Mouse (Mus musculus) cerebellum, adult 2 months (tissue): ENCODE data around the gene Gpr182.

ENCODE experiments used
- CTCF ChIP-seq: fragments of 200-500 bp; IDR thresholded peaks from 2 replicates; pipeline ENCODE4 v1.5.1; 2011; ENCODE audit warnings: low read depth, mild to moderate bottlenecking, control low read depth, low read length, moderate library complexity, borderline replicate concordance; ENCODE audit not compliant: insufficient read depth
- POLR2A ChIP-seq: fragments of 200-500 bp; IDR thresholded peaks from 2 replicates; pipeline ENCODE4 v1.6.1; 2011; ENCODE audit warnings: low read length, control low read depth, borderline replicate concordance; ENCODE audit not compliant: insufficient read depth

- no peak for TF ChIP-seq CTCF
- no peak for TF ChIP-seq POLR2A
These were observed 49.4 kb upstream of the Gpr182 start, which contains the start of gene Rdh16 for GRCm38 (mm10) chr10:127800891-127801290.
